Mouse (Mus musculus) neural tube, embryonic 15.5 days (tissue): ENCODE results near the gene Sfrp5. TPM values are rescaled to one million over a fixed set of nuclear protein-coding genes. Genes with fewer than 3 reads are reported as not detected.

Experiments
- ATAC-seq: fragments of 200-750 bp; cut with Nextera tagmentation; 2 replicates; pipeline ENCODE4 v1.8.0; 2017; ENCODE audit warnings: mild to moderate bottlenecking, moderate TSS enrichment, moderate library complexity; ENCODE audit not compliant: low FRiP score
- H3K27ac ChIP-seq: fragments of 300-500 bp; sonication (generic); replicated peaks from 2 replicates; pipeline ENCODE4 v1.5.1; 2015; ENCODE audit warnings: mild to moderate bottlenecking, inconsistent platforms
- H3K27me3 ChIP-seq: fragments of 300-500 bp; sonication (generic); replicated peaks from 2 replicates; pipeline ENCODE4 v1.6.1; 2015; ENCODE audit warnings: inconsistent platforms
- H3K36me3 ChIP-seq: fragments of 300-500 bp; sonication (generic); 2 replicates; pipeline ENCODE4 v1.6.1; 2015; ENCODE audit warnings: inconsistent platforms
- H3K4me1 ChIP-seq: fragments of 300-500 bp; sonication (generic); 2 replicates; pipeline ENCODE4 v1.6.1; 2015; ENCODE audit warnings: inconsistent platforms
- H3K4me2 ChIP-seq: fragments of 300-500 bp; sonication (generic); 2 replicates; pipeline ENCODE4 v1.6.1; 2015; ENCODE audit warnings: inconsistent platforms, mild to moderate bottlenecking, moderate library complexity
- H3K4me3 ChIP-seq: fragments of 300-500 bp; sonication (generic); replicated peaks from 2 replicates; pipeline ENCODE4 v1.5.1; 2015; ENCODE audit warnings: mild to moderate bottlenecking, inconsistent platforms
- H3K9ac ChIP-seq: fragments of 300-500 bp; sonication (generic); replicated peaks from 2 replicates; pipeline ENCODE4 v1.6.1; 2015; ENCODE audit warnings: mild to moderate bottlenecking, inconsistent platforms
- H3K9me3 ChIP-seq: fragments of 300-500 bp; sonication (generic); replicated peaks from 2 replicates; pipeline ENCODE4 v1.6.1; 2016; ENCODE audit warnings: inconsistent platforms
- WGBS: fragments of 180-500 bp; shearing (Covaris S2); methylation state at CpG from one replicate; pipeline ENCODE4 v1.1.7; 2015; ENCODE audit warnings: mixed read lengths; 5-methylcytosine and 5-hydroxymethylcytosine counted together
- polyA plus RNA-seq: library from polyadenylated mRNA; unstranded; fragments of >200 nt; fragmentation: Nextera tagmentation; extraction: Ambion mirVana; gene quantifications from 2 replicates; pipeline ENCODE4 v1.2.1, GENCODE M21; 2015

Sfrp5 gene
- polyA plus RNA-seq, 1 experiment from 2014 or later, result 6.9 TPM

DNA sequence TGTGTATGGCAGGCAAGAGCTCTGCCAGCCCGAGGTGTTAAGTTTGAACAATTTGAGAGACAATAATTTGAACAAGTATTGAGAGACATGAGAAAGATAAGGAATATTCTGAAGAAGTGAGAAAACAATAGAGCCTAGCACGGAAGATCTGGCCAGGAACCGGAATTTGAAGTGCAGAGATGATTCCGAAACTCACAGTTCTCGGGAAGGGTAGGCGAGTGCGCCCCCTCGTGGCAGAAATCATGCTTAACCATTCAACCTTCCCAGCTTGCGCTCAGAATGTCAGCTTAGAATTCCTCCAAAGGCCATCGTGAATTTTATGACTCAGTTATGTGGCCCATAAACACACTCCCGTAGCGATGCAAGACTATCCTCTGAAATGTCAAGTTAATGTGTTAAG, 35.9 kb downstream of the Sfrp5 start:
- no peak for ATAC-seq
- 4% methylated on average over 12 of the region's 12 CpGs for WGBS
- H3K9me3 ChIP-seq, result no peaks in the 10 kb centered on the region

DNA sequence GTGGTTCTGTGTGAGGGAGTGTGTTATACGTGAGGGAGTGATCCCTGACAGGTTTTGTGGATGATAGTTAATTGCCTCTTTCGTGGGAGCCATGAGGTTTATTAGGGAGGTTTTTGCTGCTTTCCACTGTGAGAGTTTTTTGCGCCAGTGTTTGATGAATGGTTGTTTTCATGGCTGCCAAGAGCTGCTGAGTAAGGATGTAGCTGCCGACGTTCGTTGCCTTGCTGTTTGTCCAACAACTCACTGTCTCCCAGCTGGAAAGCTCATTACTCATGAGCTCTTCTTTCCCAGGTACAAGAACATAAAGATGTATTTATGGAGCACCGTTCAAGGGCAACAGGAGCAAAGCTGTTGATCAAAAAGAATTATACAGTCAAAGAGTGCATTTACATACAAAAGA, 37.9 kb downstream of the Sfrp5 start:
- Histone ChIP-seq H3K9ac (no peak overlapping the region), H3K4me1 (peaks cover 25% of the 10 kb centered on the region; the same call in 1 of the 2 replicates), H3K4me3 (no peak overlapping the region), H3K36me3 (no peaks in the 10 kb centered on the region), H3K9me3 (no peaks in the 10 kb centered on the region), H3K4me2 (0 out of 2 replicates have a peak overlapping the region, but pooled peaks have one; percentile 9), H3K27me3 (peaks cover 13% of the 10 kb centered on the region), H3K27ac (0 out of 2 replicates have a peak overlapping the region, but pooled peaks have one; percentile 39)
- WGBS, result 13% methylated on average over 7 of the region's 7 CpGs
- ATAC-seq, result no peak

More for the DNA sequence above, 35.9 kb downstream of the Sfrp5 start:
- H3K4me2 ChIP-seq, result peak overlapping the region; percentile 41
- 0 out of 2 replicates have a peak overlapping the region, but pooled peaks have one; percentile 5 for H3K4me3 ChIP-seq
- peaks cover 13% of the 10 kb centered on the region for H3K27me3 ChIP-seq
- H3K36me3 ChIP-seq, result no peaks in the 10 kb centered on the region
- peaks cover 38% of the 10 kb centered on the region for H3K4me1 ChIP-seq
- no peak overlapping the region for H3K9ac ChIP-seq
- 0 out of 2 replicates have a peak overlapping the region, but pooled peaks have one; percentile 10 for H3K27ac ChIP-seq

DNA sequence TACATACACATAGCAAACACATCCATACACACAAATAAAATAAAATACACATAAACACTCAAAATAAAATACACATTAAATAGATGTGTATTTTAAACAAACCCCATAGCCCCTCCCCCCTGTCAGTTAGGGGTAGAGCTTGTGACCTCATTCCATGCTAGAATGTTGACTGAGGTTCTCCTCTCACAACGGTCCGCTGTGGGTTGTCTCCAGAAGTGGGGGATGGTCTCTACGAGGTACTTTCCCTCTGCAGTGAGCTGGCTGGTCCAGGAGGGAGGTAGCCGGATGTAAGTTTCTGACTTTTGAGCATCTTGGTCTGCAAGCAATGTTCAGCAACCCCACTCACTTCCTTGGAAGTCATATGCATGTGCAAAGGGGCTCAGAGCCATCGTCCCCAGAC, 38.3 kb downstream of the Sfrp5 start, which contains the start of gene Zfyve27:
Gene Zfyve27 (plus strand): TSS at position 188 of the 400 bp plus-strand sequence.
- H3K9ac ChIP-seq, result no peak within 1 kb of the TSS
- H3K36me3 ChIP-seq, result no peaks in the 10 kb centered on the region
- no peak for ATAC-seq
- H3K4me3 ChIP-seq, result no peak within 1 kb of the TSS
- H3K9me3 ChIP-seq, result no peaks in the 10 kb centered on the region
- H3K4me2 ChIP-seq, result 0 out of 2 replicates have a peak within 1 kb of the TSS, but pooled peaks have one; percentile 9
- H3K27ac ChIP-seq, result 0 out of 2 replicates have a peak within 1 kb of the TSS, but pooled peaks have one; percentile 39
- peaks cover 21% of the 10 kb centered on the region; the same call in 1 of the 2 replicates for H3K4me1 ChIP-seq
- 68% methylated on average over 5 of the region's 5 CpGs for WGBS
- peaks cover 12% of the 10 kb centered on the region for H3K27me3 ChIP-seq

DNA sequence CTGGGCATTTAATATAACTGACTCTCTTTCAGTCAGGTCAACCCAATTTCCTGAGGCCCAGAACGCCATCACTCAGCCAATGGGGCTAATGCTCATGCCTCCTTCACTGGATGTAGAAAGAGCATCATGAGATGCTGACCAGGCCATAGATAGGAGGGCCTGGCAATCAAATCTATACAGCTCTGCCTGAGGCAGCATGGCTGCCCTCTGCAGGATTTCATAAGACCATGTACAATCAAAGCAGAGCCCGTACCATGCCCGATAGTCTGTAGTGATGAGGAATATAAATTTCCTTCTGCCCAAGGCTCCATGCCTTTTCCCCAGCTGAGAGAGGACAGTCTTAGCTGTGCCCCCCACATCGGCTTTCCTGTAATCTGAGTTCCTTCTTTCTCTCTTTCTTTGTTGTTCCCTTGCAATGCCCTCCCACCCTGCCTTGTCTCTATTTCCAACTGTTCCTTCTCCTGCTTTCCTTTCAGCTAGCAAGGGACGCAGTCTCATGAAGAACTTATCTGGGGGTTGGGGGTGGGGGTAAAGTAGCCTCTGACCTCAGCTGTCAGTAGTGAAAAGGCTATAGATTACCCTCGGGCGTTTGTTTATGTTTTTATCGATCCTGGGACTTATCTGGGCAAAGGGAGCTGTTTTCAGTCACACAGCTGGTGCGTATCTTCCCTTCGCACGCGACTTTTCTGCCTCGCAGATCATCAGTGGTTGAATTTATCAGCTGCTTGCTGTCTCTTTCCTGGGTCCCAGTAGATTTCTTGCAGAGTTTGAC, 43.6 kb downstream of the Sfrp5 start:
- no peaks in the 10 kb centered on the region for H3K9me3 ChIP-seq
- H3K27me3 ChIP-seq, result no peaks in the 10 kb centered on the region
- no peak overlapping the region for H3K27ac ChIP-seq
- H3K4me3 ChIP-seq, result no peak overlapping the region
- 72% methylated on average over 13 of the region's 13 CpGs for WGBS
- H3K4me1 ChIP-seq, result no peaks in the 10 kb centered on the region
- no peaks in the 10 kb centered on the region for H3K36me3 ChIP-seq
- H3K4me2 ChIP-seq, result no peak overlapping the region
- ATAC-seq, result no peak
- no peak overlapping the region for H3K9ac ChIP-seq

DNA sequence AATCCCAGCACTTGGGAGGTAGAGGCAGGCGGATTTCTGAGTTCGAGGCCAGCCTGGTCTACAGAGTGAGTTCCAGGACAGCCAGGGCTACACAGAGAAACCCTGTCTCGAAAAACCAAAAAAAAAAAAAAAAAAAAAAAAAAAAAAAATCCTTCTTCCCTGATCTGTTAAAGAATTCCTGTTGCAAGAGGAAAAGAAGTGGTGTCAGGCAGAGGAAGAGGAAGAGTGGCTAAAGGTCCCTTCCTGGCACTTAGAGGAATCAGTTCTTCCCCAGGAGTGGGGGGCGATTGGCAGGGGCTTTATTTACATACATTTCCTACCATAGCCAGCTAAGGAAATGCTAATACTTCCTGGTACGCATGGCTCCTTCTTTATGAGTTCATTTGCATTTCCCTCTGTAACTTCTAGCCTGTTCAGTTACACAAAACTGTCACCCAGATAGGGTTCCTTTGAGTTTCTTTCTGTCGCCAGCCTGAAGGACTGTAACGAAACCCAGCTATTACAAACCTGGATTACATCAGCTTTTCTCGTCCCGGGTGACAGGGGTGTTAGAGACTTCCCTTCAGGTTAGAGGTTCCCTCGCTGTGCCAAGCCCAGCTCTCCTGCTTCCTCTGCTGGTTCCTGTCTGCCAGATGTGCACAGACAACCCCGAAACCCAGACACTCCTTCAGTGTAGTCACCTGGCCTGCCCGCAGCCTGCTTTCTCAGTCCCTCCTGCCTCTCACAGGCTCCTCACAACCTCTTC, 44.4 kb downstream of the Sfrp5 start:
- no peak for ATAC-seq

DNA sequence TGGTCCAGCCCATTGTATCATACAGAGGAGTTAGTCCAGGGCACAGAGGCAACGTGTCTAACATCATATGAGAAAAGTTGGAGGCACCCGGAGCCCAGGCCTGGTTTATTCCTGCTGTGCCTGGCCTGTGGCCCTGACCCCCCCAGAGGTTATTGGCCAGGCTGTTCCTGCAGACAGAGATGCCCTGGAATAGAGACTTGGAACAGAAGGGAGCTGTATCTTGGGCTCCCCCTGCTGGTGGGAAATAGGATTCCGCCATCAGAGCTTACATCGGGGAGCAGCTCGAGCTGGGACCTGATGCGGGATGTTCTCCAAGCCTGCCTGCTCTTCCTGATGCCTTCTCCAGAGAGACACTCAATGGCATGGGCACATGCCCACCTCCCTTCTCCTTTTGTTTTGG, 50.1 kb downstream of the Sfrp5 start:
- H3K27me3 ChIP-seq, result peaks cover 11% of the 10 kb centered on the region
- H3K4me3 ChIP-seq, result no peak overlapping the region
- no peaks in the 10 kb centered on the region for H3K9me3 ChIP-seq
- H3K36me3 ChIP-seq, result no peaks in the 10 kb centered on the region; the same call in 1 of the 2 replicates
- 5% methylated on average over 6 of the region's 6 CpGs for WGBS
- ATAC-seq, result no peak
- no peak overlapping the region for H3K27ac ChIP-seq
- H3K4me1 ChIP-seq, result peaks cover 37% of the 10 kb centered on the region
- H3K4me2 ChIP-seq, result no peak overlapping the region
- H3K9ac ChIP-seq, result no peak overlapping the region

More for the DNA sequence above, 44.4 kb downstream of the Sfrp5 start:
- no peaks in the 10 kb centered on the region for H3K4me1 ChIP-seq
- H3K36me3 ChIP-seq, result no peaks in the 10 kb centered on the region
- no peak overlapping the region for H3K4me2 ChIP-seq
- H3K9me3 ChIP-seq, result no peaks in the 10 kb centered on the region
- no peak overlapping the region for H3K27ac ChIP-seq
- H3K9ac ChIP-seq, result no peak overlapping the region
- no peak overlapping the region for H3K4me3 ChIP-seq
- no peaks in the 10 kb centered on the region for H3K27me3 ChIP-seq
- WGBS, result 72% methylated on average over 12 of the region's 12 CpGs

DNA sequence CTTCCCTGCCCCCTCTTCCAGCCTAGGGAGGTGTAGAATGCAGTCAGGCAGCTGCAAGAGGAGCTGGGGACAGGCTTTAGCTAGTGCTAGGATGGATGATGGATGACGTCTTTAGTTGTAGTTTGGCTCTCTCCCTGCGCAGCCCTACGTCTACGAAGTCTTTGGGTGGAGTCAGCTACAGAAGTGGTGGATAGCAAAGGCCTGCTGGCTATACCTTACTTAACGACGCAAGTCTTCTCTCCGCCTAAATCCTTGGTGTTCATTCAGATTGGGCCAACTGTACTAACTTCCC, 53.5 kb downstream of the Sfrp5 start:
- H3K36me3 ChIP-seq, result no peaks in the 10 kb centered on the region; the same call in 1 of the 2 replicates
- H3K27ac ChIP-seq, result peak overlapping the region; percentile 73
- ATAC-seq, result peak; percentile 33; the same call in 1 of the 2 replicates
- H3K9ac ChIP-seq, result peak overlapping the region; percentile 73
- WGBS, result 23% methylated on average over 7 of the region's 7 CpGs
- peak overlapping the region; percentile 84 for H3K4me2 ChIP-seq
- no peaks in the 10 kb centered on the region for H3K9me3 ChIP-seq
- peaks cover 38% of the 10 kb centered on the region for H3K4me1 ChIP-seq
- H3K4me3 ChIP-seq, result peak overlapping the region; percentile 58
- H3K27me3 ChIP-seq, result peaks cover 20% of the 10 kb centered on the region

Other genes with a start within 250 kb of the Sfrp5 start
- gene Mms19, start 221.1 kb downstream of the Sfrp5 start, polyA plus RNA-seq, result 31.0 and 35.8 TPM in 2 replicates
- gene Ubtd1, start 220.5 kb downstream of the Sfrp5 start, polyA plus RNA-seq, result 13.9 and 14.5 TPM in 2 replicates
- gene Ankrd2, start 166.3 kb downstream of the Sfrp5 start, polyA plus RNA-seq, result 1.1 and 1.3 TPM in 2 replicates
- gene Hoga1, start 156.6 kb downstream of the Sfrp5 start, polyA plus RNA-seq, result 1.7 and 1.8 TPM in 2 replicates
- not detected in 2 replicates for gene 4933411K16Rik, start 150.0 kb downstream of the Sfrp5 start, polyA plus RNA-seq
- 99.6 and 116 TPM in 2 replicates for gene Morn4, start 115.9 kb downstream of the Sfrp5 start, polyA plus RNA-seq
- 31.0 and 33.5 TPM in 2 replicates for gene Pi4k2a, start 111.8 kb downstream of the Sfrp5 start, polyA plus RNA-seq
- 11.1 and 14.2 TPM in 2 replicates for gene Avpi1, start 73.2 kb downstream of the Sfrp5 start, polyA plus RNA-seq
- gene Marveld1, start 54.9 kb downstream of the Sfrp5 start, polyA plus RNA-seq, result 3.6 and 4.0 TPM in 2 replicates
- 58.0 and 62.6 TPM in 2 replicates for gene Zfyve27, start 38.3 kb downstream of the Sfrp5 start, polyA plus RNA-seq
- 68.0 and 77.8 TPM in 2 replicates for gene Golga7b, start 45.3 kb upstream of the Sfrp5 start, polyA plus RNA-seq
- 60.5 and 71.4 TPM in 2 replicates for gene Crtac1, start 229.5 kb upstream of the Sfrp5 start, polyA plus RNA-seq